Mouse (Mus musculus) embryonic fibroblast, embryonic 13.5 days (primary cell): ENCODE results near the gene Basp1. TPM values are rescaled to one million over a fixed set of nuclear protein-coding genes. Genes with fewer than 3 reads are reported as not detected.

ENCODE experiments used
- H3K27ac ChIP-seq: 2 replicates; pipeline ENCODE4 v1.5.1; 2012; ENCODE audit warnings: low read length, control low read depth, inconsistent platforms; ENCODE audit not compliant: insufficient read depth
- H3K4me1 ChIP-seq: 2 replicates; pipeline ENCODE4 v1.6.1; 2011; ENCODE audit warnings: low read length; ENCODE audit not compliant: control insufficient read depth, insufficient read depth
- H3K4me3 ChIP-seq: 2 replicates; pipeline ENCODE4 v1.5.1; 2011; ENCODE audit warnings: mild to moderate bottlenecking, control low read depth, low read length; ENCODE audit not compliant: insufficient read depth
- CTCF ChIP-seq: IDR thresholded peaks from 2 replicates; pipeline ENCODE4 v1.5.1; 2011; ENCODE audit warnings: mild to moderate bottlenecking, control low read depth, low read length, moderate library complexity, borderline replicate concordance; ENCODE audit not compliant: insufficient read depth
- POLR2A ChIP-seq: IDR thresholded peaks from 2 replicates; pipeline ENCODE4 v1.6.1; 2011; ENCODE audit warnings: low read depth, mild to moderate bottlenecking, control low read depth, low read length, moderate library complexity
- polyA plus RNA-seq: library from polyadenylated mRNA; stranded (reverse); fragments of >200 nt; gene quantifications from 2 replicates; pipeline ENCODE4 v1.2.4, GENCODE M21; 2011; ENCODE audit warnings: low read depth; ENCODE audit not compliant: missing spikeins, insufficient read length

The Basp1 gene
- polyA plus RNA-seq, 1 experiment, result 232 TPM

- TF ChIP-seq POLR2A, result no peak
- no peak for TF ChIP-seq CTCF
- no peak overlapping the region for H3K4me3 ChIP-seq
- peaks cover 16% of the 10 kb centered on the region for H3K4me1 ChIP-seq
- no peak overlapping the region for H3K27ac ChIP-seq
Observed at GRCm38 (mm10) chr15:25403879-25404278, 9.7 kb downstream of the Basp1 start.

DNA sequence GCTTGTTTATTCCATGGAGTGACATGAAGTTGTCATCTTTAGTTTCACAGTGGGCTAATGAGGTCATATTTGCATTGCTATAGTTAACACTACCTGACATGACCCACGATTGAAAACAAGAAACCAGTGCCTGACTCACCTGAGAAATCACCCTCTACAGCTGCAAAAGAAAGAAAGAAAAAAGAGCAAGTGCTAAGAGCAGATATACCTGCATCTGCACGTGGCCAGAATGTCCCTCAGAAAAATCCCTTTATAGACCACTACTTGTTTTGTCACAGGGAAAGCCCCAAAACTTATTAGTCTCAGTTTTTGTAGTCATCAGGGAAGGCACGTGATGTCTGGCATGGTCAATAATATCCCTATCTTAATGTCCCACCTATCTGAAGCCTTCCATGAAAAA lies 11.6 kb downstream of the Basp1 start:
- Histone ChIP-seq H3K27ac (no peak overlapping the region), H3K4me1 (peaks cover 17% of the 10 kb centered on the region; the same call in 1 of the 2 replicates), H3K4me3 (no peak overlapping the region)
- TF ChIP-seq CTCF, result no peak

GRCm38 (mm10) chr15:25400276-25400675 lies 13.3 kb downstream of the Basp1 start:
- H3K4me1 ChIP-seq, result peaks cover 12% of the 10 kb centered on the region; the same call in 1 of the 2 replicates
- H3K4me3 ChIP-seq, result no peak overlapping the region
- TF ChIP-seq POLR2A, result no peak
- no peak for TF ChIP-seq CTCF
- no peak overlapping the region for H3K27ac ChIP-seq

GRCm38 (mm10) chr15:25395912-25396590 lies 17.5 kb downstream of the Basp1 start:
- peak overlapping the region; percentile 53 for H3K27ac ChIP-seq
- H3K4me3 ChIP-seq, result no peak overlapping the region
- peaks cover 23% of the 10 kb centered on the region; the same call in 1 of the 2 replicates for H3K4me1 ChIP-seq
- TF ChIP-seq CTCF (no peak), POLR2A (no peak)

GRCm38 (mm10) chr15:25392525-25393099 lies 21.0 kb downstream of the Basp1 start:
- Histone ChIP-seq H3K27ac (no peak overlapping the region), H3K4me3 (no peak overlapping the region), H3K4me1 (peaks cover 18% of the 10 kb centered on the region; the same call in 1 of the 2 replicates)
- no peak for TF ChIP-seq CTCF
- no peak for TF ChIP-seq POLR2A

GRCm38 (mm10) chr15:25391210-25391609 lies 22.4 kb downstream of the Basp1 start:
- Histone ChIP-seq H3K4me3 (no peak overlapping the region), H3K4me1 (peaks cover 14% of the 10 kb centered on the region; the same call in 1 of the 2 replicates), H3K27ac (no peak overlapping the region)
- TF ChIP-seq CTCF (no peak), POLR2A (no peak)

GRCm38 (mm10) chr15:25387572-25387971 lies 26.0 kb downstream of the Basp1 start:
- H3K4me3 ChIP-seq, result no peak overlapping the region
- peaks cover 4% of the 10 kb centered on the region; the same call in 1 of the 2 replicates for H3K4me1 ChIP-seq
- no peak for TF ChIP-seq POLR2A
- TF ChIP-seq CTCF, result no peak
- no peak overlapping the region for H3K27ac ChIP-seq

DNA sequence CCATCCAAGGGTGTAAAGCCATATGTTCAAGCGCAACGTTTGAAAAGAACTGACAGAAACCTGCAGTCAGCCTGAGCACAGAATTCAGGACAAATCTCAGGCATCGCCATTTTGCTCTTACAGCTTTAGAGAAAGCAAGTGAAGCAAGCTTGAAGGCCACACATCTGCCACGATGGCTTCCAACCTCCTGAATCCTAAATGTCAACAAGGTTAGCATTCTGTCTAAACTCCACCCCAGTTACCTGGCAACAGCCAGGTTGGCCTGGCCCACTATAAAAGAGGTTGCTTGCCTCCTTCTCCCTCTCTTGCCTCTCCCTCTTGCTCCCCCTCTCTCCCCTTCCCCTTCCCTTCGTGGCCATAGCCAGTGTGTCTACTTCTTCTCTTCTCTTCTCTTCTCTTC lies 33.5 kb downstream of the Basp1 start:
- no peak overlapping the region for H3K4me3 ChIP-seq
- H3K4me1 ChIP-seq, result peaks cover 19% of the 10 kb centered on the region
- no peak overlapping the region for H3K27ac ChIP-seq
- no peak for TF ChIP-seq CTCF
- no peak for TF ChIP-seq POLR2A

DNA sequence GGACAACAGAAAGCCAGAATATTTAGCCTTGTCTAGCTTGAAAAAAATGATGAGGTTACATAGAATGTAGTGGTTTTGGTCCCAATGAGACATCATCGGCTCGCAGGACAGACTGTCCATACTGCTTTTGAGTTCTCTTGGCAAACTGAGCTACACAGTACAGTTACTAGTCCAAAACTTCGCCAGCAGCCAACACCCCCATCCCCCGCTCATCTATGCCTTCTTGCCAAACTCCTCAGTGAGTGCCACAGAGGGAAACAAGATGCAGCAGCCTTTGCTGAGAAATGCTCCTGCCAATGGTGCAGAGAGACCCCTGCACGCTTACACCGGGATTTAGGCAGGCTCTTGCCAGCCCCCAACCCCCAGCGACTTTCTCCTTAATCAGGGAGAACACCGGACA lies 34.9 kb downstream of the Basp1 start:
- no peak overlapping the region for H3K27ac ChIP-seq
- peaks cover 19% of the 10 kb centered on the region for H3K4me1 ChIP-seq
- no peak overlapping the region for H3K4me3 ChIP-seq
- TF ChIP-seq POLR2A, result no peak
- TF ChIP-seq CTCF, result no peak

GRCm38 (mm10) chr15:25376914-25377313 lies 36.6 kb downstream of the Basp1 start:
- no peak overlapping the region for H3K4me3 ChIP-seq
- peaks cover 22% of the 10 kb centered on the region for H3K4me1 ChIP-seq
- TF ChIP-seq CTCF (no peak), POLR2A (no peak)
- no peak overlapping the region; the same call in 1 of the 2 replicates for H3K27ac ChIP-seq

DNA sequence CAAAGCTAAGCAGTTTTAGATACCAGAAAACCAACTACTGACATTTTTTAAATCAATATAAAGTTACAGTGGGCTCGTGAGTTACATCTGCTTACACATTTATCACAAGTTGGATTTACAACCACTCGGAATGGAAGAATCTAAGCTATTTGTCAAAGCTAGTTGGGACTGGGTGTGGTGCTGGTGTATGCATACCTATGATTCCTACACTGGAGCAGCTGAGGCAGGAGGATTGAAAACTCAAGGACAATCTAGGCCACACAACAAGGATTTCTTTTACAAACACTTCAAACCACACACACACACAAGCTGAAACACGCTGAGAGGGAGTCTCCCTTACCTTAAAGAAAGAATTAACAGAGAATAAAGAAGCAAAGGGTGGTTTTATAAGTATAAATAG lies 40.1 kb downstream of the Basp1 start:
- no peak for TF ChIP-seq CTCF
- no peak for TF ChIP-seq POLR2A
- Histone ChIP-seq H3K4me3 (no peak overlapping the region), H3K4me1 (peaks cover 23% of the 10 kb centered on the region)

More for the DNA sequence above, 40.1 kb downstream of the Basp1 start:
- H3K27ac ChIP-seq, result no peak overlapping the region
